In genomic region chr6:120579831-120580712, GRCm38 (mm10) we compare ENCODE assay signal across 8 mouse cellular contexts. TPM values are rescaled to one million over a fixed set of nuclear protein-coding genes. Genes with fewer than 3 reads are reported as not detected.
DNase-seq lines count a peak whose midpoint lies in the region; ATAC-seq lines count a peak whose summit lies in the region.

No protein-coding gene starts in this region.

- under 1% methylated on average over 20 of the region's 23 CpGs for WGBS in forebrain, embryonic 14.5 days

- ATAC-seq in cerebellum, adult (ENCODE audit: insufficient number of reproducible peaks, low FRiP score, low TSS enrichment): peak; percentile 84
- ATAC-seq in forebrain, embryonic 14.5 days: peak; percentile 91
- peak; percentile 94 to 95 for ATAC-seq in hematopoietic stem cell, adult 5-6 weeks (replicated peaks in 1 of 2; ENCODE audit: insufficient read depth in 1 of 2, low FRiP score in 2 of 2, low TSS enrichment in 1 of 2, low read depth in 1 of 2, poor library complexity in 2 of 2, severe bottlenecking in 2 of 2)

- peak; percentile 55 for DNase-seq in MN1 (ENCODE audit: low spot score)
- peak; percentile 93 for DNase-seq in forebrain, embryonic 14.5 days (ENCODE audit: low spot score)
- peak; percentile 30 to 45 for DNase-seq in layer of hippocampus, postnatal 25 days (ENCODE audit: extremely low spot score in 1 of 2, low spot score in 1 of 2)
- DNase-seq in lung, postnatal 14 days: peak; percentile 23
- peak; percentile 42 for DNase-seq in right cerebral cortex, adult 18-20 months
- DNase-seq in urinary bladder, adult 2 months (ENCODE audit: low spot score): no peak

- no peaks in the 10 kb centered on the region for H3K27me3 ChIP-seq in forebrain, embryonic 14.5 days (replicated peaks; ENCODE audit: control insufficient read depth, insufficient read depth, low read length)

- peak overlapping the region; percentile 91 for H3K27ac ChIP-seq in forebrain, embryonic 14.5 days (ENCODE audit: low read depth, low read length)

- H3K4me1 ChIP-seq in forebrain, embryonic 14.5 days (ENCODE audit: control insufficient read depth, insufficient read depth, low read length): peaks cover 17% of the 10 kb centered on the region

- H3K36me3 ChIP-seq in forebrain, embryonic 14.5 days (ENCODE audit: control insufficient read depth, insufficient read depth, low read length): no peaks in the 10 kb centered on the region

- H3K9me3 ChIP-seq in forebrain, embryonic 14.5 days (replicated peaks; ENCODE audit: control insufficient read depth, low read length): no peaks in the 10 kb centered on the region

- H3K4me2 ChIP-seq in forebrain, embryonic 14.5 days (ENCODE audit: low read length): peak overlapping the region; percentile 81

- H3K4me3 ChIP-seq in forebrain, embryonic 14.5 days (ENCODE audit: low read depth, low read length): peak overlapping the region; percentile 32

- peak overlapping the region; percentile 52 for H3K9ac ChIP-seq in forebrain, embryonic 14.5 days (ENCODE audit: low read length)

RNA-seq across cellular contexts. Expression of gene Hdhd5, which starts 49.0 kb away (rescaled TPM):
- 9.0 and 10.4 TPM in 2 replicates for polyA plus RNA-seq in forebrain, embryonic 14.5 days (2014; fragmentation: Nextera tagmentation; extraction: Ambion mirVana)
- total RNA-seq in hematopoietic stem cell, adult 5-6 weeks (2017): 11.9 and 17.4 TPM in 2 replicates
- total RNA-seq in layer of hippocampus, postnatal 25 days (2021): 10 to 100 TPM; 26.2 to 35.9 TPM
- polyA plus RNA-seq in urinary bladder, adult 2 months (2012; rRNA removed): 15.5 and 20.1 TPM in 2 replicates
